Mouse (Mus musculus): ENCODE data around the gene Slc9a8. TPM values are rescaled to one million over a fixed set of nuclear protein-coding genes. Genes with fewer than 3 reads are reported as not detected.
A peak's percentile ranks its signal among the peaks of the same experiment; 100 is the strongest.

Gene Slc9a8
- polyA plus RNA-seq (2012; fragmentation: generic; extraction: Trizol): 26.4 TPM

DNA sequence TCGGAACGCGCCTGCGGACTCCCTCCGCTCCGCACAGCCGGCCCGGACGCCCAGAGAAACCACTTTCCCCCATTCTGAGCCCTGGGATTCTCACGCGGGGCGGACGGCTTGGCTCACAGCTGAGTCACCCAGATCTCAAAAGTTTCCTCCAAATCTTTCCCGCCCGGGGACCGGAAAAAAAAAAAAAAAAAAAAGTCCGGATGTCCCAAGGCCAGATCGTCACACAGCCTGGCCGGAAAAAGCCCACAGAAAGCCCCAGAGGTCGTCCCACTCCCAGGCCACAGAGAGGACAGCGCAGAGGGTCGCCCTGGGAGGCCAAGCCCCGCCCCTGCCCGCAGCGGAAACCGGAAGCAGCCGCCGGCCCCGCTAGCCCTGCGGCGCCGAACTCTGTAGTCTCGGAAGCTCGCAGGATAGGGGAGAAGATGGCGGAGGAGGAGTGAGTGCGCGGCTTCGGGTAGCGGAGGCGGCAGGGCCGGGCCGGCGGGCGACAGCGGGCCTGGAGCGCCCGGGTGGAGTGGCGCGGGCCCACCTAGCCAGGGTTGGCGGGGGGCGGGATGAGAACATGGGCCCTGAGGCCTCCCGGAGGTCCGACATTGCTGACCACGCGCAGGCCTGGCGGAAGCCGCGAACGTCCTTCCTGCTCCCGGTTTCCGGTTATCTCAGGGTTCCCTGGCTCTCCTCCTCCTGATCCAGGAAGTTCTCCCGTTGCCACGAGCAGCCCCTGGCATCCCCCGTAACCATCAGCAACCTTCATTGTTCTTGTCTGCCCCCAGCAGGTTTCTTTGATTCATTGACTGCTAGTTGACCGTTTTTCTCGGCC, at the start of gene Slc9a8:
Gene Slc9a8, plus strand, starts transcription at position 383 of the 820 bp plus-strand sequence.
- TF ChIP-seq MYOD1 (IDR thresholded peaks at IDR 0.05; ENCODE audit: control insufficient read depth in 1 of 3, insufficient read length in 2 of 3, low read depth in 2 of 3) (peak in 1 of 3 experiments; percentile 21), POLR2AphosphoS2 (IDR thresholded peaks at IDR 0.05; ENCODE audit: insufficient read length, low read depth) (peak; percentile 59), CEBPB (IDR thresholded peaks at IDR 0.05; ENCODE audit: insufficient read depth, poor library complexity, severe bottlenecking) (no peak), SRF (IDR thresholded peaks at IDR 0.05; ENCODE audit: control insufficient read depth, insufficient read length, low read depth) (peak; percentile 19), POLR2A (IDR thresholded peaks at IDR 0.05; ENCODE audit: insufficient read length, low read depth) (peak; percentile 55), REST (IDR thresholded peaks at IDR 0.05; ENCODE audit: insufficient read depth, insufficient read length) (no peak), USF1 (IDR thresholded peaks at IDR 0.05; ENCODE audit: low read depth) (no peak), TCF3 (IDR thresholded peaks at IDR 0.05; ENCODE audit: insufficient read length, low read depth) (no peak), E2F4 (IDR thresholded peaks at IDR 0.05; ENCODE audit: insufficient read depth) (no peak), MYOG (IDR thresholded peaks at IDR 0.05; ENCODE audit: control insufficient read depth in 1 of 3, insufficient read depth in 1 of 3, insufficient read length in 2 of 3, low read depth in 2 of 3) (peak in 1 of 3 experiments; percentile 32), MAX (IDR thresholded peaks at IDR 0.05; ENCODE audit: low read depth) (peak; percentile 47), TCF12 (IDR thresholded peaks at IDR 0.05; ENCODE audit: insufficient read depth, poor library complexity, severe bottlenecking) (no peak)
- peak within 1 kb of the TSS; percentile 95 for H3K4me2 ChIP-seq (ENCODE audit: low read depth)
- peak within 1 kb of the TSS; percentile 71 for H3ac ChIP-seq (ENCODE audit: control insufficient read depth, insufficient read length)
- peaks cover 26% of the 10 kb centered on the region for H3K79me2 ChIP-seq (ENCODE audit: control insufficient read depth, insufficient read depth)
- H3K4me3 ChIP-seq: peak within 1 kb of the TSS; percentile 61
- peaks cover 24% of the 10 kb centered on the region for H3K36me3 ChIP-seq (ENCODE audit: control insufficient read depth, insufficient read depth)
- H3K27me3 ChIP-seq (ENCODE audit: control insufficient read depth, insufficient read depth, insufficient read length): no peaks in the 10 kb centered on the region

DNA sequence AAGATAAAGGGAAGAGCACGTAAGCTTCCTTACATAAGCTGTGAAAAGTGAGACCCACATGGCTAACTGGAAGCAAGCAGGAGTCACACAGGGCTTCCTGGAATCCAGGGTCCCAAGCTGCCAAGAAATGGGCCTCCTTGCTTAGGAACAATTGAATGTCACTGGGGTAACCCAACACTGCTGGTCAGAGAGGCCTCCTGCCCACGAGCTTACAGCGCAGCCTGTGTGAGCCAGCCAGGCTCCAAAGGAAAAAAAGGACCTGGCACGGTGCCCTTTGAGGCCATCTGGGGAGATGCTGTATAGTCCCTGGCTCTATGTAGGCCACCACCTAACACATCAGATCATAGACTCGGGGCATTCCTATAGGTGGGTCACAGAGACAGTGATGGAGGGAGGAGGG, 48.2 kb upstream of the Slc9a8 start:
- Histone ChIP-seq H3ac (ENCODE audit: control insufficient read depth, insufficient read length) (no peak overlapping the region), H3K79me2 (ENCODE audit: control insufficient read depth, insufficient read depth) (no peaks in the 10 kb centered on the region), H3K36me3 (ENCODE audit: control insufficient read depth, insufficient read depth) (no peaks in the 10 kb centered on the region), H3K27me3 (ENCODE audit: control insufficient read depth, insufficient read depth, insufficient read length) (no peaks in the 10 kb centered on the region), H3K4me2 (ENCODE audit: low read depth) (peak overlapping the region; percentile 27), H3K4me3 (no peak overlapping the region)
- no peak for TF ChIP-seq REST (IDR thresholded peaks at IDR 0.05; ENCODE audit: insufficient read depth, insufficient read length)
- TF ChIP-seq USF1 (IDR thresholded peaks at IDR 0.05; ENCODE audit: low read depth): peak; percentile 27
- peak in 1 of 3 experiments; percentile 20 for TF ChIP-seq MYOG (IDR thresholded peaks at IDR 0.05; ENCODE audit: control insufficient read depth in 1 of 3, insufficient read depth in 1 of 3, insufficient read length in 2 of 3, low read depth in 2 of 3)
- TF ChIP-seq TCF12 (IDR thresholded peaks at IDR 0.05; ENCODE audit: insufficient read depth, poor library complexity, severe bottlenecking): no peak
- no peak for TF ChIP-seq TCF3 (IDR thresholded peaks at IDR 0.05; ENCODE audit: insufficient read length, low read depth)
- TF ChIP-seq E2F4 (IDR thresholded peaks at IDR 0.05; ENCODE audit: insufficient read depth): no peak
- TF ChIP-seq MYOD1 (IDR thresholded peaks at IDR 0.05; ENCODE audit: control insufficient read depth in 1 of 3, insufficient read length in 2 of 3, low read depth in 2 of 3): peak in 1 of 3 experiments; percentile 15

DNA sequence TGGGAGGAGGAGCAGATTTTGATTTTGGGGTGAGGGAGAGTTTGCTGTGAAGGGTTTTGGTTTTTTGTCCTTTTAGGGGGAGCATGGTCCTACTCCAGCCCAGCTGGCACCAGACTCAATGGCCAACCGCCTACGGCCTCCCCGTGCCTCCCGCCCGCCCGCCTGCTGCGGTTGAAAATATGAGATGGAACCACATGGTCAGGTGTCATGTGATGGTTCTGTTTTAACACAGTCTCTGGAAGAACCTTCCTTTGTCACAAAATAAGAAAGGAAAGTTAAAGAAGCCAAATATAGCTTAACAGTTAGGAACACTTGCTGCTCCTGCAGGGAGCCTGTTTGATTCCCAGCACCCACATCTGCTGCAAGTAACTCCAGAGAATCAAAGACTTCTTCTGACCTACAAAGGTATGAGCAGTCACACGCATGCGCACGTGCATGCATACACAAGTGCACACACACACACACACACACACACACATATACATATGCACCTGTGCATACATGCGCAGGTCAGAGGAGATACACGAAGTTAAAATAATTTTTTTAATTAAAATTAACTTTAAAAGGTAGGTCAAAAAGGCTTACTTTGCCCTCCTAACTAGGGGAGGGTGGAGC, 47.2 kb upstream of the Slc9a8 start:
- TF ChIP-seq USF1 (IDR thresholded peaks at IDR 0.05; ENCODE audit: low read depth) (peak; percentile 67), MYOD1 (IDR thresholded peaks at IDR 0.05; ENCODE audit: control insufficient read depth in 1 of 3, insufficient read length in 2 of 3, low read depth in 2 of 3) (peak in 1 of 3 experiments; percentile 48), POLR2AphosphoS2 (IDR thresholded peaks at IDR 0.05; ENCODE audit: insufficient read length, low read depth) (no peak)
- no peaks in the 10 kb centered on the region for H3K79me2 ChIP-seq (ENCODE audit: control insufficient read depth, insufficient read depth)
- no peak overlapping the region for H3K4me3 ChIP-seq
- no peak overlapping the region for H3ac ChIP-seq (ENCODE audit: control insufficient read depth, insufficient read length)
- H3K27me3 ChIP-seq (ENCODE audit: control insufficient read depth, insufficient read depth, insufficient read length): no peaks in the 10 kb centered on the region
- no peaks in the 10 kb centered on the region for H3K36me3 ChIP-seq (ENCODE audit: control insufficient read depth, insufficient read depth)
- H3K4me2 ChIP-seq (ENCODE audit: low read depth): peak overlapping the region; percentile 27

DNA sequence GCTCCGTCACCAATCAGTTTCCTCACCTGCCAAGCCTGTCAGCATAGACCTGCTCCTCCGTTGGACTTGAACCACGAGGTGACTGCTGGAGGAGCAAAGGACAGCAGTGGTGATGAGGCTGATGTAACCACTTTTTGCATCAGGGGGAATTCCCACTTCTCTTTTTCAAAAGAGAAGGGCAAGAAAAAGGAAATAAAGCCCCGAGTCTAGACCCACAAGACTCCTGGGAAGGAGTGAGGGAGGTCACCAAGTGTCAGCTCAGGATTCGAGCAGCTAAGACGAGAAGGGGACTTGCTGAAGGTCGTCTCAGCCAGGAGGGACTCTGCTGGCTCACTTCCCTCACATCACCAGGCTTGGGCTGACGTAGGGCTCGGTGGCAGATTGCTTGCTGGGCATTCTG, 46.4 kb upstream of the Slc9a8 start:
- Histone ChIP-seq H3K4me3 (no peak overlapping the region), H3K4me2 (ENCODE audit: low read depth) (no peak overlapping the region), H3ac (ENCODE audit: control insufficient read depth, insufficient read length) (no peak overlapping the region), H3K36me3 (ENCODE audit: control insufficient read depth, insufficient read depth) (no peaks in the 10 kb centered on the region), H3K79me2 (ENCODE audit: control insufficient read depth, insufficient read depth) (no peaks in the 10 kb centered on the region), H3K27me3 (ENCODE audit: control insufficient read depth, insufficient read depth, insufficient read length) (no peaks in the 10 kb centered on the region)
- TF ChIP-seq MAX (IDR thresholded peaks at IDR 0.05; ENCODE audit: low read depth): no peak
- no peak for TF ChIP-seq E2F4 (IDR thresholded peaks at IDR 0.05; ENCODE audit: insufficient read depth)
- TF ChIP-seq MYOG (IDR thresholded peaks at IDR 0.05; ENCODE audit: control insufficient read depth in 1 of 3, insufficient read depth in 1 of 3, insufficient read length in 2 of 3, low read depth in 2 of 3): no peak
- TF ChIP-seq POLR2AphosphoS2 (IDR thresholded peaks at IDR 0.05; ENCODE audit: insufficient read length, low read depth): no peak
- no peak for TF ChIP-seq REST (IDR thresholded peaks at IDR 0.05; ENCODE audit: insufficient read depth, insufficient read length)
- TF ChIP-seq CEBPB (IDR thresholded peaks at IDR 0.05; ENCODE audit: insufficient read depth, poor library complexity, severe bottlenecking): no peak

DNA sequence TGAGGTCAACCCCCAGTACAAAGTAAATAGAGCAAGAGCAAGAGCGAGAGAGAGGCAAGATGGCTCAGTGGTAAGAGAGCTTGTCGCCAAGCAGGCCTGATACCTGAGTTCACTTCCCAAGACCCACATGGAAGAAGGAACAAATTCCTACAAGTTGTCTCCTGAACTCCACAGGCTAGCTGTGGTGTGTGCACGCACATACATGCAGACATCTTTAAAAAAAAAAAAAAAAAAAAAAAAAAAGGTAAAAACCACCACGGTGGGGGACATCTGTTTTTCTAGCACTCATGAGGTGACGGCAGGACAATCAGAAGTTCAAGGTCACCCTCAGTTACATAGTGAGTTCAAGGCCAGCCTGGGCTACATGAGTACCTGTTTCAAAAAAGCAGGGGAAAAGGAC, 45.8 kb upstream of the Slc9a8 start:
- Histone ChIP-seq H3K79me2 (ENCODE audit: control insufficient read depth, insufficient read depth) (no peaks in the 10 kb centered on the region), H3K4me3 (no peak overlapping the region), H3K36me3 (ENCODE audit: control insufficient read depth, insufficient read depth) (no peaks in the 10 kb centered on the region), H3K4me2 (ENCODE audit: low read depth) (peak overlapping the region; percentile 1), H3ac (ENCODE audit: control insufficient read depth, insufficient read length) (no peak overlapping the region), H3K27me3 (ENCODE audit: control insufficient read depth, insufficient read depth, insufficient read length) (no peaks in the 10 kb centered on the region)
- no peak for TF ChIP-seq TCF12 (IDR thresholded peaks at IDR 0.05; ENCODE audit: insufficient read depth, poor library complexity, severe bottlenecking)
- no peak for TF ChIP-seq MYOD1 (IDR thresholded peaks at IDR 0.05; ENCODE audit: control insufficient read depth in 1 of 3, insufficient read length in 2 of 3, low read depth in 2 of 3)
- no peak for TF ChIP-seq CEBPB (IDR thresholded peaks at IDR 0.05; ENCODE audit: insufficient read depth, poor library complexity, severe bottlenecking)
- no peak for TF ChIP-seq SRF (IDR thresholded peaks at IDR 0.05; ENCODE audit: control insufficient read depth, insufficient read length, low read depth)
- TF ChIP-seq MYOG (IDR thresholded peaks at IDR 0.05; ENCODE audit: control insufficient read depth in 1 of 3, insufficient read depth in 1 of 3, insufficient read length in 2 of 3, low read depth in 2 of 3): no peak
- no peak for TF ChIP-seq TCF3 (IDR thresholded peaks at IDR 0.05; ENCODE audit: insufficient read length, low read depth)
- TF ChIP-seq MAX (IDR thresholded peaks at IDR 0.05; ENCODE audit: low read depth): no peak
- no peak for TF ChIP-seq POLR2AphosphoS2 (IDR thresholded peaks at IDR 0.05; ENCODE audit: insufficient read length, low read depth)
- no peak for TF ChIP-seq REST (IDR thresholded peaks at IDR 0.05; ENCODE audit: insufficient read depth, insufficient read length)

All from myocyte (in vitro differentiated cells).